Comparison of ENCODE assay signal across 9 mouse cellular contexts in the genomic region with DNA sequence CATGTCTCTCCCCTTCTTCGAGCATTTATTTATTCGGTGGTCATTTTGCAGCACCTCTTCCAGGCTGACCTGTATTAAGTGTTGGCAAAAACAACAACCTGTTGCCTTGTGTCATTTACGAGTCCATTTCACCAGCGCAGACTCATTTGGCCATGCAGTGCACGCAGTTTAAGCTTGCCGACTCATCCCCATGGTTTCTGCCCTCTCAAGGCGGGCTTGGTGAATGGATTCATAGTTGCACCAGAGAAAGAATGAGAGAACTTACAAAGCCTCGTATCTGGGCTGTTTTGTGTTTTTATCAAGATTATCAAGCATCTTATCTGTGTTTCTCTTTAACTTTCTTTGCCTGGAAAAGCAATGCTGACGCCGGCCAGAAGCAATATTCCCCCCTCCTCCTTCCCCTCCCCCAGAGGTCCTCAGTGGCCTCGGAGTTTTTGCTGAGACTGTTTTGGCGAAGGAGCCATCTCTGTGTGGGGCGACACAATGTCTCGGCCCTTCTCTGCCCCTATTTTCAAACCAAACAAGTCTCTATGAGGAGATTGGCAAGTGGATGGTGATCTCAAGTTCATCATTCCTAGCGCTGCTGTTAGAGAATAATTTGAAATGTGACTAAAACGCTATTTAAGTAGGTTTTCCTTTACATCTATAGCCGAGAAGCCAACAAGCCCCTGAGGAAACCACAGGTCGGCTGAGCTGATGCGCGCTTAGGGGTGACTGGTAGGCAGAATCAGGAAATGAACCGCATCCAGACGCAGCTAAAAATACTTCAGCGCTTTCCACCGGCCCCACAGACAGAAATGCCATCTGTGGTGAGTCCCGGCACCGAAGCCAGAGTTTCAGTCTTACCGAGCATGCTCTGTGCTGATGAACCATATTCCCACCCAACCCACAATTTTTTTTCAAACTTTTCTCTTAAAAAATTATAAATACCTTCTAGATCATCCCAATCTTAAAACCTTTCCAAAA. TPM values are rescaled to one million over a fixed set of nuclear protein-coding genes. Genes with fewer than 3 reads are reported as not detected.
A peak's percentile ranks its signal among the peaks of the same experiment; 100 is the strongest.
DNase-seq lines count a peak whose midpoint lies in the region; ATAC-seq and TF ChIP-seq lines count a peak whose summit lies in the region.
"Had no signal": no experiment of that assay in that cellular context is flagged by ENCODE, and none has a peak within 500 bp of the region (broad histone marks: within the 10 kb centered on the region; RNA-seq: fewer than 3 reads in every experiment).

No protein-coding gene starts in this region.

- peak overlapping the region; percentile 37 for H3K4me2 ChIP-seq in heart, embryonic 12.5 days
- no peak overlapping the region for H3K4me2 ChIP-seq in midbrain, embryonic 14.5 days (ENCODE audit: low read length)
- H3K4me2 ChIP-seq: hindbrain, embryonic 15.5 days had no signal

- peak overlapping the region; percentile 74 for H3K27ac ChIP-seq in gastrocnemius, adult 2 months
- no peak overlapping the region for H3K27ac ChIP-seq in heart, embryonic 12.5 days (ENCODE audit: poor library complexity, severe bottlenecking)
- H3K27ac ChIP-seq in midbrain, embryonic 14.5 days (replicated peaks; ENCODE audit: low read depth, low read length): no peak overlapping the region
- H3K27ac ChIP-seq: hindbrain, embryonic 15.5 days had no signal

- TF ChIP-seq CTCF in gastrocnemius, adult 2 months (IDR thresholded peaks at IDR 0.05): no peak

- H3K9ac ChIP-seq in heart, embryonic 12.5 days: no peak overlapping the region
- H3K9ac ChIP-seq in midbrain, embryonic 14.5 days (replicated peaks; ENCODE audit: low read length): no peak overlapping the region
- H3K9ac ChIP-seq: hindbrain, embryonic 15.5 days had no signal

- no peak for ATAC-seq in heart, embryonic 12.5 days (ENCODE audit: insufficient number of reproducible peaks, low FRiP score)
- no peak for ATAC-seq in midbrain, embryonic 14.5 days (ENCODE audit: low FRiP score, low TSS enrichment)

- H3K4me3 ChIP-seq in gastrocnemius, adult 2 months: peak overlapping the region; percentile 58
- H3K4me3 ChIP-seq in heart, embryonic 12.5 days: no peak overlapping the region
- H3K4me3 ChIP-seq in midbrain, embryonic 14.5 days (replicated peaks; ENCODE audit: low read depth, low read length): no peak overlapping the region
- H3K4me3 ChIP-seq: hindbrain, embryonic 15.5 days had no signal

- no peaks in the 10 kb centered on the region for H3K9me3 ChIP-seq in heart, embryonic 12.5 days (replicated peaks)
- H3K9me3 ChIP-seq in midbrain, embryonic 14.5 days (ENCODE audit: control insufficient read depth, low read length): no peaks in the 10 kb centered on the region
- H3K9me3 ChIP-seq: hindbrain, embryonic 15.5 days had no signal

- H3K27me3 ChIP-seq in heart, embryonic 12.5 days (replicated peaks): no peaks in the 10 kb centered on the region
- H3K27me3 ChIP-seq in midbrain, embryonic 14.5 days (ENCODE audit: control insufficient read depth, insufficient read depth, low read length): no peaks in the 10 kb centered on the region
- H3K27me3 ChIP-seq: hindbrain, embryonic 15.5 days had no signal

- H3K4me1 ChIP-seq in heart, embryonic 12.5 days (replicated peaks): no peaks in the 10 kb centered on the region
- H3K4me1 ChIP-seq in midbrain, embryonic 14.5 days (ENCODE audit: control insufficient read depth, insufficient read depth, low read length): no peaks in the 10 kb centered on the region
- H3K4me1 ChIP-seq: hindbrain, embryonic 15.5 days had no signal

- peak; percentile 67 for DNase-seq in gastrocnemius, adult 2 months
- no peak for DNase-seq in gastrocnemius, postnatal 10 days
- DNase-seq in cerebellum, adult 8-10 months: peak; percentile 31
- peak; percentile 62 to 73 for DNase-seq in left cerebral cortex, postnatal 14 days (ENCODE audit: low spot score in 2 of 2)
- DNase-seq in right cerebral cortex, postnatal 4 days: peak; percentile 22
- DNase-seq in midbrain, embryonic 14.5 days: no peak
- DNase-seq in retina, postnatal 1 day: no peak

- intact Hi-C loops in gastrocnemius, adult 2 months (cut with DNase I): no loop called here
- intact Hi-C loops in left cerebral cortex, postnatal 14 days (cut with DNase I): no loop called here

- no peaks in the 10 kb centered on the region for H3K36me3 ChIP-seq in heart, embryonic 12.5 days
- H3K36me3 ChIP-seq in midbrain, embryonic 14.5 days (ENCODE audit: control insufficient read depth, insufficient read depth, low read length): no peaks in the 10 kb centered on the region
- H3K36me3 ChIP-seq: hindbrain, embryonic 15.5 days had no signal

- 59% methylated on average over 27 of the region's 27 CpGs for WGBS in heart, embryonic 12.5 days
- WGBS in midbrain, embryonic 14.5 days: 88% methylated on average over 27 of the region's 27 CpGs

RNA-seq across cellular contexts. Expression of gene Slc16a10, which starts 22.6 kb away (rescaled TPM):
- total RNA-seq in gastrocnemius, adult 2 months (2021): 10 to 100 TPM; 39.8 to 43.6 TPM
- 10 to 100 TPM; 27.7 to 28.0 TPM for total RNA-seq in gastrocnemius, postnatal 10 days (2021)
- 22.1 and 22.5 TPM in 2 replicates for polyA plus RNA-seq in heart, embryonic 12.5 days (2016; fragmentation: Nextera tagmentation; extraction: Ambion mirVana)
- total RNA-seq in left cerebral cortex, postnatal 14 days (2021): 1 to 10 TPM; 2.7 to 3.9 TPM
- polyA plus RNA-seq in midbrain, embryonic 14.5 days (2014; fragmentation: Nextera tagmentation; extraction: Ambion mirVana): 1.2 and 3.2 TPM in 2 replicates

Comparison
In these comparisons a context has a peak if more than half of its experiments do, and no peak if none do; other contexts are left out.
1. DNase-seq: peak in gastrocnemius, adult 2 months (single experiment), cerebellum, adult 8-10 months (single experiment), left cerebral cortex, postnatal 14 days (2 of 2) and right cerebral cortex, postnatal 4 days (single experiment); none in gastrocnemius, postnatal 10 days (single experiment), midbrain, embryonic 14.5 days (single experiment) and retina, postnatal 1 day (single experiment).
2. RNA of gene Slc16a10, which starts 22.6 kb away (total RNA-seq): 39.8 to 43.6 TPM in gastrocnemius, adult 2 months and 27.7 to 28.0 TPM in gastrocnemius, postnatal 10 days; 2.7 to 3.9 TPM in left cerebral cortex, postnatal 14 days; every median in the first group is over 4 times any median in the second.